Mouse (Mus musculus) cortical plate, adult 2 months (tissue): ENCODE measurements around the gene Psmd7. TPM values are rescaled to one million over a fixed set of nuclear protein-coding genes. Genes with fewer than 3 reads are reported as not detected.
"Not testable (repeated sequence)": the region's sequence is repeated elsewhere in the genome, so short reads cannot be mapped to it uniquely, and the experiment has no call there.

Experiments used
- H3K27ac ChIP-seq: fragments of 200-500 bp; 2 replicates; pipeline ENCODE4 v1.5.1; 2012; ENCODE audit warnings: low read length, control low read depth, inconsistent platforms; ENCODE audit not compliant: insufficient read depth
- H3K4me1 ChIP-seq: fragments of 200-500 bp; 2 replicates; pipeline ENCODE4 v1.6.1; 2011; ENCODE audit warnings: low read length; ENCODE audit not compliant: control insufficient read depth, insufficient read depth
- H3K4me3 ChIP-seq: fragments of 200-500 bp; 2 replicates; pipeline ENCODE4 v1.5.1; 2011; ENCODE audit warnings: mild to moderate bottlenecking, low read length, control low read depth; ENCODE audit not compliant: insufficient read depth
- CTCF ChIP-seq: fragments of 200-500 bp; IDR thresholded peaks from 2 replicates; pipeline ENCODE4 v1.5.1; 2011; ENCODE audit warnings: mild to moderate bottlenecking, control low read depth, low read length; ENCODE audit not compliant: insufficient read depth; ENCODE audit errors: extremely low read depth
- POLR2A ChIP-seq: fragments of 200-500 bp; IDR thresholded peaks from 2 replicates; pipeline ENCODE4 v1.6.1; 2011; ENCODE audit warnings: mild to moderate bottlenecking, low read length, control low read depth; ENCODE audit not compliant: insufficient read depth; ENCODE audit errors: extremely low read depth
- polyA plus RNA-seq: library from polyadenylated mRNA; depleted of rRNA; stranded (reverse); fragments of >200 nt; gene quantifications from 2 replicates; pipeline ENCODE4 v1.2.3, GENCODE M21; 2012; rRNA removed

The Psmd7 gene
- polyA plus RNA-seq: 113 and 114 TPM in 2 replicates

DNA sequence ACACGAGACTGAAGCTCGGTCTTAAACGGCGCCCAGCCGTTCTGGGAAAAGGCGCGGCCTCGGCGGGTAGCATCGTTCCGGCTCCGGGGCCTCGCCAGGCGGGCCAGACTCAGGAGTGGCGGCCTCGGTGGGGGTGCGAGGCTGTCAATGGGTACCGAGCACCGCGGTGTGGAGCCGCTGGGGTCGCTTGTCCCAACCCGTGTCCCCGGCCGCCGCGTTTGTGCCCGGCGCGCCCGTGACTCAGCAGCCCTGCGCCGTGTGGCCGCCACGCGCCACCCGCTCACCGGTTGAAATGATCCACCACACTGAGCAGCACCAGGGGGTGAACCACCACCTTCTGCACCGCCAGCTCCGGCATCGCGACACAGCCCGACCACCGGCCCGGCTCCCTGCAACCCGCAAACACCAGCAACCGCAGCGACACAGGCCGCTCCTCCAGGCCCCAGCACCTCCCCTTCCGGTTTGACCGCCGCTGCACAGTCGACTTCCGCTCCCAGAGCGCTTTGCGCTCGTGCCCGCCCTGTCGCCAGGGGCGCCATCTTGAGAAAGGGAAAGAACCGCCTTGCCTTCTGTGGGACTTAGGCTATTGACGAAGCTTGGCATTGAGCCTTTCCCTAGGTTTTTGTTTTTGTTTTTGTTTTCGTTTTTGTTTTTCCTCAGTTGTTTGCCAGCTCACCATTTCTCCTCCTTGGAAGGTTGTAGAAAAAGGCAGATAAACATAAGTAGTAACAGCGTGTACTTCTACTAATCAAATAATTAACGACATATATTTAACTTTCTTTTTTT, at the start of gene Psmd7:
Gene Psmd7, minus strand, starts transcription at position 470 of the 786 bp plus-strand sequence.
- H3K4me1 ChIP-seq: peaks cover 5% of the 10 kb centered on the region; the same call in 1 of the 2 replicates
- peak within 1 kb of the TSS; percentile 98 for H3K27ac ChIP-seq
- no peak for TF ChIP-seq CTCF
- TF ChIP-seq POLR2A: peak; percentile 82
- H3K4me3 ChIP-seq: peak within 1 kb of the TSS; percentile 98

DNA sequence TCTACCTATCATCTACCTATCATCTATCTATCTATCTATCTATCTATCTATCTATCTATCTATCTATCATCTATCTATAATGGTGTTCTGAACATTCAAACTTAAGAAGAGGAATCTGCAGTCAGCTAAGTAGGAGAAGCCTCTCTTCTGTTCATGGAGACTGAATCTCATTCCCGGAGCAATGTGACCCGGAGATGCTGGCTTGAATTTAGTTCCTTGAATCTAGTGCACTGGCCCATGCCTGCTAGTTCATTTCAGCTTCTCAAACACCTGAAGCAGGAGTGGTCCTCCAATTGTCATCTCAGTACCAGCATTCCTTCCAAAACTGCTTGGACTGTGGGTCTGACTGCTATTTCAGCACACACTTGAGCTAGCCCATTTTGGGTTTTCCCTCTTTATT, 45.5 kb upstream of the Psmd7 start:
- Histone ChIP-seq H3K27ac (no peak overlapping the region), H3K4me1 (no peaks in the 10 kb centered on the region), H3K4me3 (no peak overlapping the region)
- TF ChIP-seq POLR2A (no peak), CTCF (no peak)

DNA sequence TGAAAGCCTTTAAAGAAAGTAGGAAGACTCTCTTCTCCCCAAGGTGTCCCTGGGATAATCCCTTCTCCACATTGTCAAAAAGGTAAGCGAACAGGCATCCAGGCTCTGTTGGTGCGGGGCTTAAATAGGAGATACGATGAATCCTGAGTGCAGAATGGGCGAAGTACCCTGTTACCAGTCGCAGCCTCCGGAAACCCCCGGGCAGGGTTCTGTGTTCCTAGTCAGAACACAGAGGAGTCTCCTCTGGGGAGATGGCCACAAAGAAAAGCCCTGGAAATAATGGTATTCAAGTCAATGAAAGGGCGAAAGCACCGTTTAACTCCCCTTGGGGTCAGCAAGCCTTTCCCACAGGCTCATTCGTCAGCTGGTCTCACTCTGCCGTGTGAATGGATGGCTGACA, 41.4 kb upstream of the Psmd7 start:
- Histone ChIP-seq H3K27ac (no peak overlapping the region), H3K4me1 (no peaks in the 10 kb centered on the region), H3K4me3 (no peak overlapping the region)
- TF ChIP-seq CTCF (no peak), POLR2A (no peak)

DNA sequence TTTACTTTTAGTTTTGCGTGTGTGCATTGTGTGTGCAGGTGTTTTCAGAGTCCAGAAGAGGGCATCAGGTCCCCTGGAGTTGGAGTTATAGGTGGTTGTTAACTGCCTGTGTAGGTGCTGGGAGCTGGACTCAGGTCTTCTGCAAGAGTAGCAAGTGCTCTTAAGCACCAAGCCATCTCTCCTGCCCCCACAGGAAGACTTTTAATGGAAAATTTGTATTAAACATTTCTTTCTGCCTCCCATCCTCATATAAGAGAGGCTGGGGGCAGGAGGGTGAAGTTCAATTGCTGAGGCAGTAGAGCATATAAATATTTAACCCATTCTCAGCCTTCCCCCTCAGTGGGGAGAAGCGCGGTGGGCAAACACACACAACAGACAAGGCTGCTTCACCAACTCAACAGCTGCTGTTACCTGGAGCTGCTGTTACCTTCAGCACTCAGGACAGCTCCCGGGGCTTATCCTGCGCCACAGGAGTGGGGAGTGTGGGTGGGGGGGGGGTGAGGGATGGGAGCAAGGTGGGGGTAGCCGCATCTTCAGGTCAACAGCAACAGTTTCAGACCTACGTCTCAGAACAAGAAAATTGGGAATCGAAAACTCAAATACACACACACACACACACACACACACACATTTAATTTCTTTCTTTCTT, 40.4 kb upstream of the Psmd7 start:
- TF ChIP-seq POLR2A (no peak), CTCF (no peak)
- Histone ChIP-seq H3K27ac (no peak overlapping the region), H3K4me3 (no peak overlapping the region), H3K4me1 (no peaks in the 10 kb centered on the region)

DNA sequence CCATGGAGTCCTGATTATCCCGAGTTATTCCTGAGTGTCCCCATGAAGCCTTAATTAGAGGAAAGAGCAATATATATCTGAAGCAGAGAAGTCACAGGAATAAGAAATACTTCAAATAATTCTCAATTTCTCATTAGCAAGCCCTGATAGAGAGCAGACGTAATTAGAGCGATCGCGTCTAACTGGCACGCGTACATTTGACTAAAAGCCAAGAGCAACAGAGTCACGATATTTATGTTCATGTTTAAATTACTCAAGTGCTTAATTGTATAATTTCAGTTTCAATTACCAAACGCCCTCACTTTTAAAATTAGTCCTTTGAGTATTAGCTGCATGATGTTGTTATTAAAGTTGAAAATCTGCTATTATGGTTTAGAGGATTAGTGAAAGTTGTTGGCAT, 39.6 kb upstream of the Psmd7 start:
- no peaks in the 10 kb centered on the region for H3K4me1 ChIP-seq
- TF ChIP-seq CTCF (no peak), POLR2A (no peak)
- H3K4me3 ChIP-seq: no peak overlapping the region
- H3K27ac ChIP-seq: no peak overlapping the region

DNA sequence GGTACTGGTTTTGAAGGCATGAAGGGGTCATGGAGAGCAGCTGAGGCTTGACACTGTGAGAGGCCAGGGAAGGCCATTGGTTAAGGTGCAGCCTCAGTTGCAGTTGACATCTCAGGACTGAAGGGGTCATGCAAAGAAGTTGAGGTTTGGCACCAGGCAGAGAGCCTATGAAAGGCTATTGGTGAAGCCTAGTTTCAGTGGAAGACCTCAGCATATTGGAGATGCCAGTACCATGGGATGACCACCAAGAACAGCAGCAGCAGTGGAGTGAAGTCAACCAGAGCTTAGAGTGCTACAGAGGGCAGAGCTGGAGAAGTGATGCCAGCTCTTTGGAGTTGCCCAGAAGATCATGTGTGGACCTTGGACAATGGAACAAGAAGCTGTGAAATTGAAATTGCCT, 36.0 kb upstream of the Psmd7 start:
- not testable (repeated sequence) for H3K4me1 ChIP-seq, H3K4me3 ChIP-seq, H3K27ac ChIP-seq

DNA sequence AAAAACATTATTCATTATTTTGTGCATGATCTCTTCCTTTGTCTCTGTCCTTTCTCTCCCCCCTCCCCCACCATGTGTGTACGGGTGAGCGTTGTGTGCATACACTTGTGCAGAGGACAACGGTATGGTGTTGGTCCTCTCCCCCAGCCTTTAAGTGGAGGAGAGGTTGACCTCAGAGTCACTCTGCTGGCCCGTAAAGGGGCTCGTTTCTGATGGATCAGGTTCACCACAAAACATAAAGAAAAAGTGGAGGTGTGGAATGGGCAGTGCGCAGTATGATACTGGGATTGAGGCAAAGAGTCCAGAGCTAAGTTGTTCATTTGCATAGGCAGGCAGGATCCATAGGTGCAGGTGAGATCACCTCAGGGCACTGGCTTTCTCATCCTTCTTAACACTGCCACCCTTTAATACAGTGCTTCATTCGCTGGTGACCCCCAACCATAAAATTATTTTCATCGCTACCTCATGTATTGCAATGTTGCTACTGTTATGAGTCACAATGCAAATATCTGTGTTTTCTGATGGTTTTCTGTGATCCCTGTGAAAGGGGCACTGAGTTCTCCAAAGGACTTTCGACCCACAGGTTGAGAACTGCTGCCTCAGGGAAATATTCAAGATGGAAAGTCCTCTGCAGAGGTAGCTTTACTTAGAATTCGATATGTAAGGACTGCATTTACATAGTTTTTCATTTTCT, 33.8 kb upstream of the Psmd7 start:
- H3K4me3 ChIP-seq: no peak overlapping the region
- no peak overlapping the region for H3K27ac ChIP-seq
- TF ChIP-seq CTCF (no peak), POLR2A (no peak)
- H3K4me1 ChIP-seq: no peaks in the 10 kb centered on the region

DNA sequence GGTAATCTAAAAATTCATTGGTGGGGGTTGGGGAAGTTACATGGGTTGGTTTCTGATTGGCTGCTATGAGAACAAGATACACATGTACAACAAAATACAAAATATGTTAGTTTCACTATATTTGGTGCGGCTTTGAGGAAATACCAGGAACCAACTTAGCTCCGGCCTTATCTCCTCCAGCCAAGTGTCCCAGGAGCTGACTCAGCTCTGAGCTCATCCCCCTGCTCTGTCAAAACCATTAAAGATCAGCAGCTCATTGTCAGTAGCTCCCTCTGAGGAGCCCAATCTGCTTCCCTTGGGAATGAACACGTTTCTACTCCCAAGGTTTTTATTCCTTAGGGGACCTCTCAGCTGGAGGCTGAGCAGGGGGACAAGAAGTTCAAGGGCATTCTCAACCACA, 32.9 kb upstream of the Psmd7 start:
- TF ChIP-seq CTCF (no peak), POLR2A (no peak)
- H3K4me1 ChIP-seq: no peaks in the 10 kb centered on the region

DNA sequence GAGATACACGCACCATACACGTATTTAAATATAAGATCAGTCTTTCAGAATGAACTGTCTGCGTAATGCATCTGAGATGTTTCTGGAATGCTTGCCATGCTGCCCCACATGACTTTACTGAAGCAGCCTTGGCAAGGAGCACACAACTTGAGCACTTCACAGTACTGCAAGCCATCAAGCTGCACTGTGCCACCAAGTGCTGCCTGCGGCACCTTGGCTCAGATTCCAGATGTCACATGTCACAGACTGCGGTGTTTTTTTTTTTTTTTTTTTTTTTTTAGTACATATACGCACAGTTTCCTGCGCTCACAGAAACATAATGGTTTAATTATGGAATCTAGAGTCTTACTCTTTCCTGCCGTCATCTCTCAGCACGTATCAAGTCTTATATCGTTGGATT, 30.2 kb upstream of the Psmd7 start:
- no peak overlapping the region for H3K27ac ChIP-seq
- no peak overlapping the region for H3K4me3 ChIP-seq
- no peaks in the 10 kb centered on the region for H3K4me1 ChIP-seq
- TF ChIP-seq CTCF (no peak), POLR2A (no peak)

More for the DNA sequence above, 32.9 kb upstream of the Psmd7 start:
- Histone ChIP-seq H3K4me3 (no peak overlapping the region), H3K27ac (no peak overlapping the region)
